Mouse (Mus musculus) gastrocnemius, adult 8-10 months (tissue): ENCODE results near the gene Bcl10. TPM values are rescaled to one million over a fixed set of nuclear protein-coding genes. Genes with fewer than 3 reads are reported as not detected.
"Not testable (repeated sequence)": the region's sequence is repeated elsewhere in the genome, so short reads cannot be mapped to it uniquely, and the experiment has no call there.

Experiments used
- DNase-seq, 2 experiments: peaks; one replicate each; pipeline ENCODE4 v3.0.0; 2022; ENCODE audit warnings: low spot score in 2 of 2
- total RNA-seq, 4 experiments: library from RNA; stranded (reverse); gene quantifications; 2 replicates each; pipeline ENCODE4 v1.2.4; 2022

Bcl10 gene
- total RNA-seq, 4 experiments from 2014 or later, result 9.0 to 11.2 (median 9.9) TPM

DNA sequence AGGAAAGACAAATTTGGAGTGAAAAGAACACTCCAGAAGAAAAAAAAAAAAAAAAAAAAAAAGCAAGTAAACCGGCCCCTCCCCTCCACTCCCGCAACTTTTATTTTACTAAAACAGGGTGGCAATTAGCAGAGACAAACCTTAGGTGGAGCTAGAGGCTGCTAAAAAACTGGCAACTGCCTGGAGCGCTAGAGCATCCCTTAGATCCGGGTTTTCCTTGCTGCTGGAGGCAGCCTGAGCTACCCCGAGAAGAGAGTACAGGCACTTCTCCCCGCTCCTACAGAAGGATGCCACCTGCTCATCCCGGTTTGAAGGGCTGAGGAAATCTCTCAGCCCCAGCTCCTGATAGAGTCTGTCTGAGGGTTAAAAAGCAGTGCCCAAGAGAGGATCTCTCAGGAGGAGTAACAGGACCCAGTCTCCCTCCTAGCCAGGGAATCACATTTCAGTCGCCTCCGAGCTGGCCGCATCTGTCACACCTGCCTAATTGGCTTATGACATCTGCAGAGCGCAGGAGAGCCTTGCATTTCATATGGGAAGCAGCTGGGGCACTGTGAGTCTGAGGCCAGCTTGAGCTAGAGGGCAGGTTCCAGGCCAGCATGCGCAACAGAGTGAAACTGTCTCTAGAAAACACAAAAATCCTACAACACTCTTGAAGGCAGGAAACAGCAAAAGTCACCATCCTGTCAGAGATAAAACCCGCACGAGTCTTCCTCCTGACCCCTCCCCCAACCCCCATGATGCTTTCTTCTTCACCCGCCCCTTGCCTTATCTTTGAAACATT is 27.6 kb downstream of the Bcl10 start:
- no peak for DNase-seq

DNA sequence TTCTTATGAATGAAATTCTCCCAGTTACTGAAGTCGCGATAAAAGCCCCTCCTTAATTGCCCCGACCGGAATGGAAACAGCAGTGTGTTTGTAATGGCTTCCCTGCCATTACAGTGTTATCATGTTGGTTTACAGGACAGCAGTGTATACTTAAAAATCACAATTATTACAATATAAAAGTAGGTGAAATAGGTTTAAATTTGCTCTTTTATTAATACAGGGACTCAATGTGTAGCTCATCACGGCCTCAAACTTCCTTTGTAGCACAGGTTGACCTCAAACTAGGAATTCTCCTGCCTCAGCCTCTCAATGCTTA is 28.2 kb downstream of the Bcl10 start:
- no peak for DNase-seq

DNA sequence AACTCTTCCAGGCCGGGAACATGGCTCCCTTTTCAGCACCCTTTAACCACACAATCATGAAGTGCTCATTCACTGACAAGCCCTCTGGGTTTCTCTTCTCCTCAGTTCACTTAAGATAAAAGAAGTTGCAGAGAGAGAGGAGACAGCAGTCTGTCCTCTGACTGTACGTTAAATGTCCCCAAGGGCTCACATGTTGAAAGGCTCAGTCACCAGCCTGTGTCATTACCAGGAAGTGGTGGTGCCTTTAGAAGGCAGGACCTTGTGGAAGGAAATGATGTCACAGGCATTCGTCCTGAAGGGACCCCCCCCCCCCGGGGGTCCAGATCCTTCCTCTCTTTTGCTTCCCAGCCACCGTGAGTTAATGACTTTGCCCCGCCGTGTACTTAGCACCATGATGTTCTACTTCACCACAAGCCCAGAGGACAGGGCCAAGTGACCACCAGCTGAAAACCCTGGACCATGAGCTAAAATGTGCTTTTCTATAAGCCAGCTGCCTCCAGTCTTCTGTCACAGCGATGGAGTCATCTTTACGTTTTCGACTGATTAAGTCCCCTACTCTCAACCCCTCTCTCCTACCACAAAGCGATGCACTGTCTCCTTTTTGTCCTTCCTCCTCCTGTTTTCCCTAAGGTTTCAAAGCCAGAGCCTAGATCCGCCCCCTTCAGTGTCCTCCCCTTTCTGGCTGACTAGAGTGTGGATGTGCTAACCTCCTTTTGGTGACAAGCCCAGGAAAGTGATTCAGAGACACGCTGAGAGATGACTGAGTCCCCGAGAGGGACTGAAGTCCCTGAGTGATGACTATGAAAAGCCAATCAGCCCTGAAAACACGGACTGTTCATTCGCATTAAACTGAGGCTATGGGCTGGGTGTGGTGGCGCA is 28.9 kb downstream of the Bcl10 start:
- DNase-seq, result peak; percentile 34 to 41

DNA sequence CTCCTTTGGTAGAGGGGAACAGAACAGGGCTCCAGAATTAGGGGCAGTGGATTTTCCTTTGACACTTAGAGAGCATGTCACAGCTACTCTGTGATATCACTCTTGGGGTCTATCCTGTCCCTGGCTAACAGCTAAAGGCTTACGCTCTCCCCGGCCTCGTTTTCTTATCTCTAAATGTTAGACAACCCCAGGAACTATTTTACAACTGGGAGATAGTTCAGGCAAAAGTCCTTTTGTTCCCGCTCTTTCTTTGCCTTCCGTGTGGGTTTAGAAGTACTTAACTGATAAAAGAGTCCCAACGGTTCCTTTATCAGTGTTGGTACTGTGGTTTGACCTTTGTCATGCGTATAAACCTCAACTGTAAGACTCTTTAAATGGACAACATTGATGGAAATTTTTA is 30.3 kb downstream of the Bcl10 start:
- DNase-seq, result no peak

DNA sequence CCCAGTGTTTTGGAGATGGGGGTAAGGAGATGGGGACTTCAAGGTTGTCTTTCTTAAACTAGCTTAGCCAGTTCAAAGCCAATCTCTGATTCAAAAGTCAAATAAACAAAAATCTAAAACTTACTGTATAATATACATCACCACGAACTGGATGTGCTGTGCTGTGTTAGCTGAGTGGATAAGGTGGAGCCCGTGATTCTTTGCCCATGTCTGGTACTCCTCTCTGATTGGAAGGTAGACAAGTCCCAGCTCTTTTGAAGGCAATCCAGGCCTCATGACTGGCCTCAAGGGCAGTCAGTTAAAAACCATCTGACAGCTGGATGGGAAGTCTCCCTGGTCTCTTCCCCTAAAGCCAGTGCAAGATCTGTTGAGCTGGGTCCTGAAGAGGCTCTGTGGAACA is 30.8 kb downstream of the Bcl10 start:
- no peak for DNase-seq

DNA sequence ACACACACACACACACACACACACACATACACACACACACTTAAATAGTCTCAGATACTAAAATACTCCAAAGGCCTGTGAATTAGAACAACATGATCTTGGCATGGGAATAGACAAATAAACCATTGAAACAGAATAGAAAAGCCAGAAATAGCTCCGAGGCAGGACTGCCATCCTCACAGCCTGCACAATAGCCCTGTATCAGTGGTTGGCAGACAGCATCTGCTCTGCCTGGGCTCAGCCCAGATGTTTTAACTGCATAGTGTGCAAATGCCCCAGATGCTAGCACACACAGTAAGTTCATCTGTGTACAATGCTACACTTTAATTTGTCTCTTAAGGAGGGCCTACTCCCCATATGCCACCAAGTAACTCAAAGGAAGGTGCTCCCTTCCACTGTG is 37.2 kb downstream of the Bcl10 start:
- DNase-seq, result no peak

DNA sequence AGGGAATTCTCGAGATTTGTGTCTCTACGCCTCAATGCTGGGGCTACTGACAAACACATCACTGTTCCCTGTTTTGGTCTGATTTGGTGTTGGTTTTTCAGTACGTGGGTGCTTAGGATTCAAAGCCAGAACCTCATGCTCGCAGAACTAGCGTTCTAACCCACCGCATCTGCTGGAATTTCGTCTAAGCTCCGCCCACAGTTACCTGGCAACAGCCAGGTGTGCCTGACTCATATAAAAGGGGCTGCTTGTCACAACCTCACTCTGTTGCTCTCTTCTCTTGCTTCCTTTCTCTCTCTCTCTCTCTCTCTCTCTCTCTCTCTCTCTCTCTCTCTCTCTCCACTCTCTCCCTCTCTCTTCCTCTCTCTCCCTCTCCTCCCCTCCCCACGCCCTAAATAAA is 39.8 kb downstream of the Bcl10 start:
- no peak for DNase-seq

DNA sequence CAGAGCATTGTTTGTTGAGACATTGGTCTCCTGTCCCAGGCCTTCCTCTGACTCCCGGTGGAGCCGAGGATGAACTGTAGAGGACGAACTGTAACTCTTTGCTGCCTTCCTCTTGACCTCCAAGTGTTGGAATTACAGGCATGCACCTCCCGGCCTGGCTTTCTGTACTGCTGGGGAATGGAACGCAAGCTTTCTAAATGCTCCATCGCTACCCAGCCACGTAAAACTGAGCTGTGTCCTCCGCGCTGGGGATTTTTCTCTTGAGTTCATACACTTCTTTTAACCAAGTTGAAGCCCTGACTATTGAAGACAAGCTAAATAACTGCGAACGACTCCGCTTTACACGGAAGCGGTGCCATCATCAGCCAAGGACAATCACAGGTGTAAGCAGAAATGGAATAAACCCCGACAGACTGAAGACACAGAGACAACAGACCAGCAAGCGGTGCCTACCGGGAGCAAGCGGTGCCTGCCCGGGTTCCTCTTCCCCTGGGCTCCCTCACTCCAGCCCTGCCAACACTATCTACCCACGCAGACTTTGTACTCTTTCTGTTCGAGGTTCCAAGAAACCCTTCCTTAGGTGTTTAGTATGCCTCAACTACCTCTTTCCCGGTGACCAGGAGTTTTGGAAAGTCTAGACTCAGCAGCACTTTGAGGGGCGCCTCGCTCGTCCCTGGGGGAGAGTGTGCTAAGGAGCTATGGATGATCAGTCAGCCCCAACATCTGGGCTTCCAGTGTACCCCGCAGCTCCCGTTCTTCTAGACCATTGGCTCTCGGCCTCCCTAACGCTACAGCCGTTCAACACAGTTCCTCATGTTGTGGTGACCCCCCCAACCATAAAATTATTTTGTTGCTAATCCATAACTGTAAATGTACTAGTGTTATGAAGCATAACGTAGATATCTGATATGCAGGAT is 40.8 kb downstream of the Bcl10 start:
- DNase-seq, result no peak

DNA sequence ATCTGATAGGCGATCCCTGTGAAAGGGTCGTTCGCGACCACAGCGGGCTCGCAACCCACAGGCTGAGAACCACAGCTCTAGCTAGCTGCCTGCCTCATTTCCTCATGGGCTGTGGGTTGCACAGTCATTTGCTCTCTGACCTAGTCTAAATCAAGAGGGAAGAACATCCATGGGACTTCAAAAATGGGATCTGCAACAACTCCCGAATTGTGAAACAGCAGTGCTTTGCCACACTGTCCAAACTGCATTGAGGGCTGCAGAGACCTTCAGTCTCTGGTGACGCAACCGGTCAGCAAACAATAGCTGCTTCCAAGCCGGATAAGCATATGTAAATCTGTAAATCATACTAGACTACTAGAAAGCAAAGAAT is 41.4 kb downstream of the Bcl10 start:
- DNase-seq, result no peak

DNA sequence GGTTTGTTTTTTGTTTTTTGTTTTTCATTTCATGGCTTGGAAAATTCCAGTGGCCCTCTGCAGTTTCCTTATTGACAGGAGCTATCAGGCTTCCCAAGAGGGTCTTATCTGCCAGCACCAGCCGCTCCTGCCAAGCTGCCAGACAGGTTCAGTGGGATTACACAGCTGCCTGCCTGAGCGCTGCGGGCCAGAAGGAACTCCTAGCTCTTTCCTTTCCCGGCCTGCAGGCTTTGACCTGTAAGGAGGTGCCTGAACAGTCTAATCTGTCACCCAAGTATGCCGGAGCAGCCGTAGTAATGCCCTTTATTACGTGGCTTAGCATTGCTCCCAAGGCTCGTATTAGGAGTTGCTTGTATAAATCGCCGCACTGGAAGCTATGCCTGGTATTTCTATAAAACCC is 41.9 kb downstream of the Bcl10 start:
- DNase-seq, result no peak

DNA sequence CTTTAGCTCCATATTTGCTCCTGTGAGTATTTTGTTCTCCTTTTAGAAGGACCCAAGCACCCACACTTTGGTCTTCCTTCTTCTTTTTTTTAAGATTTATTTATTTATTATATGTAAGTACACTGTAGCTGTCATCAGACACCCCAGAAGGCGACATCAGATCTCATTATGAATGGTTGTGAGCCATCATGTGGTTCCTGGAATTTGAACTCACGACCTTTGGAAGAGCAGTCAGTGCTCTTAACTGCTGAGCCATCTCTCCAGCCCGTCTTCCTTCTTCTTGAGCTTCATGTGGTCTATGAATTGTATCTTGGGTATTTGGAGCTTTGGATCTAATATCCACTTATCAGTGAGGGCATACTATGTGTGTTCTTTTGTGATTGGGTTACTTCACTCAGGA is 43.0 kb downstream of the Bcl10 start:
- not testable (repeated sequence) for DNase-seq

DNA sequence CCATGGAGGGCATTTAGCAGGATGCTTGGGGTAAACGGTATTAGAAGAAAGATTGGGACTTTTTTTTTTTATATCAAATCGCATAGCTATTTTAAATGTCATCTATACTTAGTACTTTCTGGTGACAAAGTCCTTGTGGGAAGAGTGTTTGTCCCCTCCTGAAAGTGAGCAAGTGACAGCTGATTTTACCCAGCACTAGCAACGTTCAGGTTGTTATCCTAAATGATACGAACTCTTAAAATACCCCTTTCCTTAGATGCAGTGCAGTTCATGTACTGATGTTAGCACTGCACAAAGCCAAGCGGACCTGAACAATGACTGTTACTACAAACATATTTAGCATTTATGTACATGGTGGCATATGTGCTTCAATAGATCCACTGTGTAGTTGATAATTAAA is 44.2 kb downstream of the Bcl10 start:
- no peak for DNase-seq

DNA sequence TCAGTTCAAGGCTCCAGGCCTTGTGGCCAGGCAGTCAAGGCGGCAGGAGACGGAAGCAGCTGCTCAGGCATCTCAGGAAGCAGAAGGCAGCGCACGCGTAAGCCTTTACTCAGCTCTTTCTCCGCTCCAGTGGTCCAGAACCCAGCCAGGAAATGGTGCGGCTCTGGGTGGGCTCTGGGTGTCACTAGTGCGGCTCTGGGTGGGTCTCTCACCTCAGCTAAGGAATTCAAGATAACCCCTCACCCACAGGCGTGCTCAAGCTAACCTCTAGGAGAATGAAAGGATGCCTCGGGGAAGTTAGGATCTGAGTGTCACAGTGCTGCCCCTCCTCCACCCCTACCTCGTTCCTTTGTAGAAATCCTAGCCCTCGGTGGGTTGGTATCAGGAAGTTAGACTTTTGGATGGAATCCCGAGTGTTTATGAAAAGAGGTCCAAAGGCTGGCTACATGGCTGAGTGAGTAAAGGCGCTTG is 46.5 kb downstream of the Bcl10 start:
- no peak for DNase-seq

DNA sequence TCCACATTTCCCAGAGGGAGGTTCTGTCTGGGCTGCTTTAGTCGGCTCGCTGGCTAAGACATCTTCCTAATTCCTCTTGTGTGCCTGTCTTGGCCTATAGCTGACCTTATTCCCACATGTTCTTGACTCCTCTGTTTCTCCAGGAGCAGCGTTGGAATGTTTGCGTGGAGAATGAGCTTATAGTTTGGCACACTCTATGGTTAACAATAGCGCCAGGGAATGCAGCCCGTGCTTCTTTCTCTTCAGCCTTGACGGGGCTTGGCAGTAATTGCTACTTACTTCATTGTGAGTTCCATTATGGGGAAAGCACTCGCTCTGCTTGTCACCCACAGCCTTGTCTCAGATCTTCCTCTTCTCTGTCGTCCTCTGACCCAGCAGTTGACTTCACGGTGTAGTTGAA is 48.9 kb downstream of the Bcl10 start:
- DNase-seq, result no peak

DNA sequence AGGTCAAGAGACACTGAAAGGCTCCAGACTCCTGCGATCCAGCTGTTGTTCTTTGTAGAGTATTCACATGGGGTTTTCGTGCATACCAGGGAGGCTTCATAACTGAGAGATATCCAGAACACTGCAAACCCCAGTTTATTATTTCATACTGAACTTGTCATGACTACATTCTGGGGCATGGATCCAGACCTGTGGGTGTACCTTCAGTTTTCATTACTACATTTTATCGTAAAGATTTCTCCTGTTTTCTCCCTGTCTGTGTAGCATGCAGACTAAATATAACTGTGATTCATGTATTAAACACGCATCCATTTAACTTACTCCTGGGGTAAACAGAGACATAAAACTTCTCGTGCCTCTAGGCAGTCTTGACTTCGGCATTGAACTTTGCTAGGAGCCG is 52.4 kb downstream of the Bcl10 start:
- DNase-seq, result no peak

Other genes with a start within 250 kb of the Bcl10 start
- 1 to 10 TPM; 1.7 to 3.0 (median 2.2) TPM for gene Ddah1, start 164.1 kb upstream of the Bcl10 start, total RNA-seq
- gene 2410004B18Rik, start 15.2 kb downstream of the Bcl10 start, total RNA-seq, result 10 to 100 TPM; 17.1 to 23.1 (median 19.4) TPM
- gene Syde2, start 65.1 kb downstream of the Bcl10 start, total RNA-seq, result 1 to 10 TPM in 1 of 4 experiments, under 1 TPM in 3; 0.56 to 1.2 (median 0.82) TPM
- gene Wdr63, start 185.3 kb downstream of the Bcl10 start, total RNA-seq, result not detected
- gene Mcoln3, start 194.6 kb downstream of the Bcl10 start, total RNA-seq, result not detected
- 1 to 10 TPM in 1 of 4 experiments, under 1 TPM in 1, not detected in 2; 0.19 to 1.4 TPM for gene Mcoln2, start 227.0 kb downstream of the Bcl10 start, total RNA-seq